Mouse (Mus musculus): ENCODE measurements around the gene Gimap4.

DNA sequence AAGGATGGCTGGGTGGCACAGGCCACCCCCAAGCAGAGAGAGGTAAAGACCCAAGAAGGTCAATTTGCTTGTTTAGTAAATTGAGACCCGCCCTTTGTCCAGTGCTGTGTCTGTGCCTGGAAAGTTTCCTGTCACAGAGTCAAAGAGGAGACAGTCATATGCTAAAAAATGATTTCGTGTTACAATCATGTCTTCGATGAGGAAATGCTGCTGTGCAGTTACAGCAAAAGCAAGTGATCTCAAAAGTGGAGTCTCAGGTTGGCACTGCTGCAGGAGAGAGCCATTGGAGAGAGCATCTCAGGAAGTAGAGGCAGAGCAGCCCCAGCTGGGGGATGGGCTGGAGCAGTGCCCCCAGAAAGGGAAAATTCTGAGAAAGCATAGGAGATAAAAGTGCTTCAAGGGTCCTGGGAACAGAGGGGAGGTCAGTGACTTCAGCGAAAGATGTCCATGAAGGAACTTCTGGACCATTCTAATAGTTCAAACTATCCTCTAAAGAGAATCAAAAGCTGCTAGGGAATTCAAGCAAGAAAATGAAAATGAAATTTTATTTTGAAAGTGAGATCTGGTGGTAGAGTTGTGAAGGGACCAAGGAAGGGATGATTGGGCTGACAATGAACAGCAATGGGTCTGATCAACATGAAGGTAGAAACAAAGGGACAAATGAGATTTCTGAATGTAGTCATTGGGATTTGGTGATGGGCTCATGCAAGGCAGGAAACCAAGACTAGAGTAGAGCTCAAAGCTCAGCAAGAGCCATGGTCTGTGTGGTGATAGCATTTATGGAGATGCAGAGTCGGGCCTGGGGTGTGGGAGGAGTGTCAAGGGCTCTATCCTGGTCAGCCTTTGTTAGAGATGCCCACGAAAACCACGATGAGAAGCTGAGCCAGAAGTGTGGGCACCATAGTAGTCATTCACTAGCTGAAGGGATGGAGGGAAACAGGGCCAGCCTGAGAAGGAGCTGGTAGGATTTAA is 1.6 kb downstream of the Gimap4 start:
- TF ChIP-seq POLR2A (IDR thresholded peaks at IDR 0.05; ENCODE audit: low read depth, low read length) (no peak), CTCF (conservative IDR thresholded peaks at IDR 0.05; ENCODE audit: insufficient read depth, insufficient read length, low read depth, low read length) (no peak)

Measured in kidney, adult 2 months (tissue).